Mouse (Mus musculus): ENCODE measurements around the gene Ccpg1. TPM values are rescaled to one million over a fixed set of nuclear protein-coding genes. Genes with fewer than 3 reads are reported as not detected.

Gene Ccpg1
- polyA plus RNA-seq, 2 experiments: 3.4 to 7.8 TPM

DNA sequence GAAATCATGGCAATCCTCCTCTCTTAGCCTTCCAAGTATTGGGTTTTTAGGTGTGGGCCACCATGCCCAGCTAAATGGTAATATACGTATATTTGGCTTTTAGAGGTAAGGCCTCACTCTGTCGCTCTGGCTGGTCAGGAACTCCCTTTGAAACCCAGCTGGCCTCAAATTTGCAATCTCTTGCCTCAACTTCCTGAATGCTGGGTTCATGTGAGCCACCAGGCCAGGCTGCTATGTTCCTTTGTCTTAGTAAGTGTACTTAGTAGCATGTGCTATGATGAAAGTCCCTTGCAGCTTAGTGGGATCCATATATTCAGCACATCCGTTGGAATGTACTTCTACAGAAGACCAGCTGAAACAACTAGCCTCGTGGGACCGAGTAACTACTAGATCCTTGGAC lies 10.5 kb upstream of the Ccpg1 start:
- Histone ChIP-seq H3K27ac (no peak overlapping the region), H3K27me3 (ENCODE audit: control insufficient read depth, insufficient read depth, low read length) (no peaks in the 10 kb centered on the region), H3K9me3 (ENCODE audit: control insufficient read depth, low read length) (no peaks in the 10 kb centered on the region), H3K9ac (replicated peaks) (no peak overlapping the region), H3K36me3 (replicated peaks; ENCODE audit: control insufficient read depth, insufficient read depth, low read depth) (no peaks in the 10 kb centered on the region), H3K4me1 (replicated peaks; ENCODE audit: control insufficient read depth in 2 of 2, insufficient read depth in 2 of 2, low read length in 1 of 2) (no peaks in the 10 kb centered on the region), H3K4me3 (ENCODE audit: insufficient read depth in 1 of 2, low read depth in 2 of 2, low read length in 2 of 2) (no peak overlapping the region), H3K4me2 (ENCODE audit: low read depth) (no peak overlapping the region)
- DNase-seq (ENCODE audit: low read depth in 3 of 3, low spot score in 3 of 3): no peak
- no peak for ATAC-seq (ENCODE audit: insufficient read depth)
- TF ChIP-seq EP300 (IDR thresholded peaks at IDR 0.05; ENCODE audit: low read depth) (no peak), CTCF (IDR thresholded peaks at IDR 0.05; ENCODE audit: low read depth) (no peak)
- WGBS (ENCODE audit: insufficient replicate concordance): 67% methylated on average over 5 of the region's 5 CpGs

DNA sequence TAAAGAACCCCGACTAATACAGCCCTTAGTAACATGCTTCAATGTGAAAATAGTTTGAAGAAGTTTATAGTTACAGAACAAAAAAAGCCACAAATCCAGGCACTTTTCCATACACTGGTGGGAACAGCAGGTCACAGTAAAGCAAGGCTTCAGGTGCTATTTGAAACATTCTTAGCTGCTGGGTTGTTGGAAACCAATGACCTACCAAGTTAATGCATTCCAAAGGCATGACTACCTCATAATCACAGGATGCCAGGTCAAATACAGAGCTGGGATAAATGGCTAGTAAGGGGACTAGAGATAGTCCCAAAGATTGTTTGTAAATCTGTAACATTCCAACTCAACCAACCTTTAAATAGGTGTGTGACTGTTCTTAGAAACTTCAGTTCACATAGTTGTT lies 10.0 kb upstream of the Ccpg1 start:
- TF ChIP-seq EP300 (IDR thresholded peaks at IDR 0.05; ENCODE audit: low read depth) (no peak), CTCF (IDR thresholded peaks at IDR 0.05; ENCODE audit: low read depth) (no peak)
- no peaks in the 10 kb centered on the region for H3K9me3 ChIP-seq (ENCODE audit: control insufficient read depth, low read length)
- no peak overlapping the region for H3K27ac ChIP-seq
- H3K4me1 ChIP-seq (replicated peaks; ENCODE audit: control insufficient read depth in 2 of 2, insufficient read depth in 2 of 2, low read length in 1 of 2): no peaks in the 10 kb centered on the region
- no peaks in the 10 kb centered on the region for H3K36me3 ChIP-seq (replicated peaks; ENCODE audit: control insufficient read depth, insufficient read depth, low read depth)
- 65% methylated on average over 1 of the region's 1 CpGs for WGBS (ENCODE audit: insufficient replicate concordance)
- no peak overlapping the region for H3K9ac ChIP-seq (replicated peaks)
- H3K27me3 ChIP-seq (ENCODE audit: control insufficient read depth, insufficient read depth, low read length): no peaks in the 10 kb centered on the region
- ATAC-seq (ENCODE audit: insufficient read depth) (no peak), DNase-seq (ENCODE audit: low read depth in 3 of 3, low spot score in 3 of 3) (no peak)
- H3K4me3 ChIP-seq (ENCODE audit: insufficient read depth in 1 of 2, low read depth in 2 of 2, low read length in 2 of 2): no peak overlapping the region
- no peak overlapping the region for H3K4me2 ChIP-seq (ENCODE audit: low read depth)

DNA sequence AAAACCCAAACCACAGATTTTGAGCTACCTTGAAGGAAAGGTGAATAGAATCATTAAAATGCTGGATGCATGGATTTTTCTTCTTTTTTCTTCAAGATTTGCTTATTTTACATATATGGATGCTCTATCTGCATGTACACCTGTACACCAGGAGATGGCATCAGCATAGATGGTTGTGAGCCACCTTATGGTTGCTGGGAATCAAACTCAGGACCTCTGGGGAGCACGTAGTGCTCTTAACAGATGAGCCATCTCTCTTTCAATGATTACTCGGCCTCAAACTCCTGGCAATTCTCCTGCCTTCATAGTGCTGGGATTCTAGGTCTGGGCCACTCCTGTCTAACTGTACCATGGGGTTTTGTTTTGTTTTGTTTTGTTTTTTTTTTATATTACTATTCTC lies 2.2 kb upstream of the Ccpg1 start:
- H3K27me3 ChIP-seq (ENCODE audit: control insufficient read depth, insufficient read depth, low read length): no peaks in the 10 kb centered on the region
- H3K36me3 ChIP-seq (replicated peaks; ENCODE audit: control insufficient read depth, insufficient read depth, low read depth): no peaks in the 10 kb centered on the region
- ATAC-seq (ENCODE audit: insufficient read depth) (no peak), DNase-seq (ENCODE audit: low read depth in 3 of 3, low spot score in 3 of 3) (no peak)
- no peak overlapping the region for H3K27ac ChIP-seq
- H3K9ac ChIP-seq (replicated peaks): no peak overlapping the region
- peaks cover 5 to 8% of the 10 kb centered on the region in 2 experiments for H3K4me1 ChIP-seq (replicated peaks; ENCODE audit: control insufficient read depth in 2 of 2, insufficient read depth in 2 of 2, low read length in 1 of 2)
- H3K9me3 ChIP-seq (ENCODE audit: control insufficient read depth, low read length): no peaks in the 10 kb centered on the region
- WGBS (ENCODE audit: insufficient replicate concordance): 47% methylated on average over 2 of the region's 2 CpGs
- H3K4me3 ChIP-seq (ENCODE audit: insufficient read depth in 1 of 2, low read depth in 2 of 2, low read length in 2 of 2): no peak overlapping the region
- no peak for TF ChIP-seq EP300 (IDR thresholded peaks at IDR 0.05; ENCODE audit: low read depth)
- no peak for TF ChIP-seq CTCF (IDR thresholded peaks at IDR 0.05; ENCODE audit: low read depth)
- H3K4me2 ChIP-seq (ENCODE audit: low read depth): no peak overlapping the region

DNA sequence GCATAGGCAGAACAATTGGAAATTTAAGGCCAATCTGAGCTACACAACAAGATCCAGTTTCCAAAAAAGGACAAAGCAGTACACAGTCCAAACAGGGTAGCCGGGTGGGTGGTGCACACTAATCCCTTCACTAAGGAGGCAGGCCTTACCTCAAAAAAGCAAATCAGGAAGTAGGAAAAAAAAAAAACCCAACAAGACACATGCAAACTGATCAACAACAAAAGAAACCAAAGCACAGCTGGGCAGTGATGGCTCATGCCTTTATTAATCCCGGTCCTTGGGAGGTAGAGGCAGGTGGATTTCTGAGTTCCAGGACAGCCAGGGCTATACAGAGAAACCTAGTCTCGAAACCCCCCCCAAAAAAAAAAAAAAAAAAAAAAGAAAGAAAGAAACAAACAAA lies 2.5 kb downstream of the Ccpg1 start:
- H3K36me3 ChIP-seq (replicated peaks; ENCODE audit: control insufficient read depth, insufficient read depth, low read depth): no peaks in the 10 kb centered on the region
- ATAC-seq (ENCODE audit: insufficient read depth) (no peak), DNase-seq (ENCODE audit: low read depth in 3 of 3, low spot score in 3 of 3) (no peak)
- H3K27ac ChIP-seq: no peak overlapping the region
- TF ChIP-seq CTCF (IDR thresholded peaks at IDR 0.05; ENCODE audit: low read depth) (no peak), EP300 (IDR thresholded peaks at IDR 0.05; ENCODE audit: low read depth) (no peak)
- no peak overlapping the region for H3K4me2 ChIP-seq (ENCODE audit: low read depth)
- H3K27me3 ChIP-seq (ENCODE audit: control insufficient read depth, insufficient read depth, low read length): no peaks in the 10 kb centered on the region
- no peak overlapping the region for H3K9ac ChIP-seq (replicated peaks)
- 54% methylated on average over 3 of the region's 3 CpGs for whole genome bisulfite sequencing (ENCODE audit: insufficient replicate concordance)
- peaks cover 5 to 10% of the 10 kb centered on the region in 2 experiments for H3K4me1 ChIP-seq (replicated peaks; ENCODE audit: control insufficient read depth in 2 of 2, insufficient read depth in 2 of 2, low read length in 1 of 2)
- H3K4me3 ChIP-seq (ENCODE audit: insufficient read depth in 1 of 2, low read depth in 2 of 2, low read length in 2 of 2): no peak overlapping the region
- no peaks in the 10 kb centered on the region for H3K9me3 ChIP-seq (ENCODE audit: control insufficient read depth, low read length)

DNA sequence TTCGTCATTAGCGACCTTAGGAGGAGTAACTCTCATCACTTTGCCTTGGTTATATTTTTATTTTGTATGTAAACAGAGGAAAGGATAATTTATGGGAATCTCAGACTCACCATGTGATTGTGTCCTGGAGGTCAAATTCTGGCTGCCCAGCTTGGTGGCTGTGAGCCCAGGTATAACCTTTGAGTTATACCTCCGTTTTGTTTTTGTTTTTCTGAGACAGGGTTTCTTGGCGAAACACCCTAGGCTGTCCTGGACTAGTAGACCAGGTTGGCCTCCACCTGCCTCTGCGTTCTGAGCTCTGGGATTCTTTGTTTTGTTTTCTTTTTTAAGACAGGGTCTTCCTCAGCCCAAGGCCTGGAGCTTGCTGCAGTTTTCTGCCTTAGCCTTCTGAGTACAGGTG lies 3.5 kb downstream of the Ccpg1 start:
- Histone ChIP-seq H3K27me3 (ENCODE audit: control insufficient read depth, insufficient read depth, low read length) (no peaks in the 10 kb centered on the region), H3K27ac (no peak overlapping the region), H3K9ac (replicated peaks) (no peak overlapping the region), H3K4me1 (replicated peaks; ENCODE audit: control insufficient read depth in 2 of 2, insufficient read depth in 2 of 2, low read length in 1 of 2) (peaks cover 5 to 10% of the 10 kb centered on the region in 2 experiments), H3K36me3 (replicated peaks; ENCODE audit: control insufficient read depth, insufficient read depth, low read depth) (no peaks in the 10 kb centered on the region), H3K4me3 (ENCODE audit: insufficient read depth in 1 of 2, low read depth in 2 of 2, low read length in 2 of 2) (no peak overlapping the region), H3K9me3 (ENCODE audit: control insufficient read depth, low read length) (no peaks in the 10 kb centered on the region), H3K4me2 (ENCODE audit: low read depth) (no peak overlapping the region)
- 64% methylated on average over 5 of the region's 5 CpGs for WGBS (ENCODE audit: insufficient replicate concordance)
- no peak for TF ChIP-seq CTCF (IDR thresholded peaks at IDR 0.05; ENCODE audit: low read depth)
- no peak for ATAC-seq (ENCODE audit: insufficient read depth)
- DNase-seq (ENCODE audit: low read depth in 3 of 3, low spot score in 3 of 3): no peak

All from liver, embryonic 14.5 days (tissue).